Mouse (Mus musculus): ENCODE data around the gene Col4a1. TPM values are rescaled to one million over a fixed set of nuclear protein-coding genes. Genes with fewer than 3 reads are reported as not detected.

Col4a1 gene
- polyA plus RNA-seq, 1 experiment from 2014 or later = 335 TPM

- 0 out of 2 replicates have a peak, but pooled peaks have one; percentile 33 for ATAC-seq (replicated peaks; ENCODE audit: low FRiP score)
- Histone ChIP-seq H3K9ac (no peak overlapping the region), H3K9me3 (replicated peaks) (no peaks in the 10 kb centered on the region), H3K4me2 (no peak overlapping the region), H3K4me1 (no peaks in the 10 kb centered on the region; the same call in 1 of the 2 replicates), H3K36me3 (no peaks in the 10 kb centered on the region), H3K27ac (no peak overlapping the region), H3K27me3 (no peaks in the 10 kb centered on the region), H3K4me3 (replicated peaks) (no peak overlapping the region)
- 69% methylated on average over 9 of the region's 9 CpGs for WGBS
Measured at GRCm38 (mm10) chr8:11155579-11156318, 156.9 kb downstream of the Col4a1 start.

- Histone ChIP-seq H3K9ac (no peak overlapping the region), H3K4me2 (no peak overlapping the region), H3K27me3 (no peaks in the 10 kb centered on the region), H3K4me3 (replicated peaks) (no peak overlapping the region), H3K27ac (no peak overlapping the region), H3K36me3 (no peaks in the 10 kb centered on the region), H3K9me3 (replicated peaks) (no peaks in the 10 kb centered on the region), H3K4me1 (no peaks in the 10 kb centered on the region)
- WGBS = 88% methylated on average over 3 of the region's 3 CpGs
- ATAC-seq (replicated peaks; ENCODE audit: low FRiP score) = no peak
Measured at GRCm38 (mm10) chr8:11150268-11150667, 162.4 kb downstream of the Col4a1 start.

DNA sequence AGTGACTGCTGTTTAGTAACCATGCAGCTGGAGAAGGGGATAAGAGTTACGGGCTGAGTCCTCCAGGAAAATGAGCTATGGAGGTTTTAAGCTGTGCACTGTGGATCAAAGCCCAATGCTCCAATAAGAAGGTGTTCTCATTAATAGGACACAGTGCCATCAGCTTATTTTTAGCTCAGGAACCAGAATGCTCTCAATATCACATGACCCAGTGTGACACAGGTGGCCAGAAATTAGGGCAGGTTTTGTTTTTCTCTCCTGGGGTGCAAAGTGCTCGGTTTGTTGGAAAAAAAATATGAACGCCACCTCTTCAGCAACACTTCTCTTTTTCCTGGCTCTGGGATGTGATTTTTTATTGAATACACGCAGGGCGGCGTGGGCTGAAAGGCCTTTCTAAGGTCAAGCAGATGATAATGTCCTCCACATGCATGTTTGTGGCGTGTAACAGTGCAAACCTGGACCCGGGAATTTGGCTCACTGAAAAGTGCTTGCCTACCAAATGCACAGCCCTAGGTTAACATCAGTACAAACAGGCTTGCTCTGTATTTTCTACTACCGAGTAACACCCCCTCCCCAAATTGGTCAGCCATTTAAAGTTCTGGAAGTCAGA, 163.3 kb downstream of the Col4a1 start:
- no peak for ATAC-seq (replicated peaks; ENCODE audit: low FRiP score)
- Histone ChIP-seq H3K36me3 (no peaks in the 10 kb centered on the region), H3K4me2 (no peak overlapping the region), H3K4me1 (no peaks in the 10 kb centered on the region), H3K9me3 (replicated peaks) (no peaks in the 10 kb centered on the region), H3K4me3 (replicated peaks) (no peak overlapping the region), H3K9ac (no peak overlapping the region), H3K27me3 (no peaks in the 10 kb centered on the region), H3K27ac (no peak overlapping the region)
- 90% methylated on average over 9 of the region's 9 CpGs for WGBS

DNA sequence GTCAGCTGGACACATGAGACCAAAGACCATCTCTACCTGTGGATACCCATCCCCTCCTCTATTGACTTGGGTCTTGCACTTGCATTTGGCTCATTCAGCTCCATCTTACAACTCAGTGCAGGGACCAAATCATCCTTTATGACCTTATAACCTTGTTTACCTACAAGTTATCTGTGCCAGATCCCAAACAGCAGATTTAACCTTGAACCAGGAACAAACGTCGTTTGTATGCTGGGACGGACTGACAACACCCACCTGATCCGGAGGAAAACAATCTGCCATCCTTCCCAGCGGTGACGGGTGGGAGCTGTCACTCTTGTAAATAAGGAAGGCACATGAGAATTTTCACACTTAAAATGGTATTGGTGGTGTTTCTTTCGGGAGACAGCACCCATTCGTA, 163.8 kb downstream of the Col4a1 start:
- Histone ChIP-seq H3K27ac (no peak overlapping the region), H3K9me3 (replicated peaks) (no peaks in the 10 kb centered on the region), H3K27me3 (no peaks in the 10 kb centered on the region), H3K4me2 (no peak overlapping the region), H3K4me1 (no peaks in the 10 kb centered on the region), H3K4me3 (replicated peaks) (no peak overlapping the region), H3K36me3 (no peaks in the 10 kb centered on the region), H3K9ac (no peak overlapping the region)
- ATAC-seq (replicated peaks; ENCODE audit: low FRiP score) = no peak
- 80% methylated on average over 8 of the region's 8 CpGs for WGBS

Other genes with a start within 250 kb of the Col4a1 start
- gene Col4a2, start within 50 bp of the Col4a1 start, polyA plus RNA-seq (2015; fragmentation: Nextera tagmentation; extraction: Ambion mirVana) = 108 and 116 TPM in 2 replicates
- gene Rab20, start 165.9 kb upstream of the Col4a1 start, polyA plus RNA-seq (2015; fragmentation: Nextera tagmentation; extraction: Ambion mirVana) = 24.2 and 26.5 TPM in 2 replicates
- gene Naxd, start 184.7 kb upstream of the Col4a1 start, polyA plus RNA-seq (2015; fragmentation: Nextera tagmentation; extraction: Ambion mirVana) = 119 and 121 TPM in 2 replicates
- 23.8 and 28.3 TPM in 2 replicates for gene Cars2, start 238.0 kb upstream of the Col4a1 start, polyA plus RNA-seq (2015; fragmentation: Nextera tagmentation; extraction: Ambion mirVana)
- 35.7 and 36.9 TPM in 2 replicates for gene Ing1, start 242.7 kb upstream of the Col4a1 start, polyA plus RNA-seq (2015; fragmentation: Nextera tagmentation; extraction: Ambion mirVana)

Data from kidney, embryonic 15.5 days (tissue).